In the genomic region with DNA sequence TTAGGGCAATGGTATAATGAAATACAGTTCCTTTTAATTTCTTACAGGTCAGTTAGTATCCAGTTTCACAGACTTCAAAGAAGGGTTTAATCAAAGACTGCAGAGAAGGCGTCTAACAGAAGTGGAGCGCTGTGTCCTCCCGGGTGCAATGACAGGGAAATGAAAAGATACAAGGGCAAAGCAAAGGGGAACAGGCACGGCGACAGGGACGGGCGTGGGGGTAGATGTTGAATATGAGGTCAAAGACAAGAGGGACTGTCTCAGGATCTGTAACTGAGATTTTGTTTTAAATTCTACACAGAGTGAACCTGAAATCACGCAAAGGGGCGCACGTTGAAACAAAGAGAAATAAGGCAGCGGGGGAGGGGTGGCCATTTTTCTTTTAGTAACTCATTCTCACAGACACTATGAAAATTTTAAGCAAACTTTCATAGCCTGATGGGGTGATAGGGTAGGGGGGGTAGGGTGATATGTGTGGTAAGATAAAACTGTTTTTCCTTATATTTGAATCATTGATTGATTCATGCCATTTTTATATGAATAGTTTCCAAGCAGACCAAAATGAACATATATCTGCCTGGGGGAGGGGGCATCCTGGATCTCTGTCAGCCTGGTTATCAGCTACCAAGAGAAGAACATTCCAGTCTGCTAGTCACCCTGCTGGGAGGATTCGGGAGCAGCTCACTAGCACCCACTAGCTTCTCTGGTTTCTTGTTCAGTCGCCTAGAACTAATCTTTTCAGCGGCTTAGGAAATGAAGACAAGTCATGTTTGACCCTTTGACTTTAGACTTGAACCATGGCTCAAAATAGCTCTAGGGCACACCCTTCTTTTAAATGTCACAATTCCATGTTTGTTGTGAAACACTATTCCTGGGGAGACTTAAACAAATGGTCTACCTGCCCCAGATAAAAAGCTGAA, we compare ENCODE assay signal across 9 mouse cellular contexts.
A peak's percentile ranks its signal among the peaks of the same experiment; 100 is the strongest.
DNase-seq lines count a peak whose midpoint lies in the region; ATAC-seq and TF ChIP-seq lines count a peak whose summit lies in the region.
"Had no signal": no experiment of that assay in that cellular context is flagged by ENCODE, and none has a peak within 500 bp of the region (broad histone marks: within the 10 kb centered on the region; RNA-seq: fewer than 3 reads in every experiment).

No protein-coding gene starts in this region.

- H3K27me3 ChIP-seq in lung, embryonic 16.5 days (ENCODE audit: control insufficient read depth, insufficient read depth, low read depth, low read length): no peaks in the 10 kb centered on the region
- H3K27me3 ChIP-seq in embryonic facial prominence, embryonic 13.5 days: no peaks in the 10 kb centered on the region
- H3K27me3 ChIP-seq in kidney, adult 2 months (replicated peaks; ENCODE audit: control insufficient read depth, insufficient read depth, low read length): no peaks in the 10 kb centered on the region
- H3K27me3 ChIP-seq in neural tube, embryonic 13.5 days: no peaks in the 10 kb centered on the region
- H3K27me3 ChIP-seq: megakaryocyte, embryonic 14.5 days had no signal

- DNase-seq in lung, postnatal 10 days: no peak
- peak; percentile 69 for DNase-seq in kidney, adult 2 months
- DNase-seq in left cerebral cortex, postnatal 36 days (ENCODE audit: low spot score in 2 of 2): no peak
- DNase-seq in testis, postnatal 14 days (ENCODE audit: low spot score): no peak
- DNase-seq in left cerebral cortex, adult 18-20 months (ENCODE audit: low spot score in 2 of 2): no peak

- WGBS in lung, embryonic 16.5 days: 47% methylated on average over 14 of the region's 14 CpGs
- 24% methylated on average over 14 of the region's 14 CpGs for WGBS in embryonic facial prominence, embryonic 13.5 days
- 22% methylated on average over 14 of the region's 14 CpGs for WGBS in kidney, adult 2 months
- whole genome bisulfite sequencing in neural tube, embryonic 13.5 days: 64% methylated on average over 14 of the region's 14 CpGs

- H3K36me3 ChIP-seq in lung, embryonic 16.5 days (ENCODE audit: control insufficient read depth, insufficient read depth, low read length): no peaks in the 10 kb centered on the region
- no peaks in the 10 kb centered on the region for H3K36me3 ChIP-seq in embryonic facial prominence, embryonic 13.5 days
- H3K36me3 ChIP-seq in kidney, adult 2 months (ENCODE audit: control insufficient read depth, insufficient read depth, low read length): no peaks in the 10 kb centered on the region
- no peaks in the 10 kb centered on the region for H3K36me3 ChIP-seq in neural tube, embryonic 13.5 days

- H3K4me2 ChIP-seq in lung, embryonic 16.5 days (ENCODE audit: low read depth, low read length): peak overlapping the region; percentile 69
- peak overlapping the region; percentile 66 for H3K4me2 ChIP-seq in embryonic facial prominence, embryonic 13.5 days
- H3K4me2 ChIP-seq in neural tube, embryonic 13.5 days: peak overlapping the region; percentile 45

- ATAC-seq in lung, embryonic 16.5 days (ENCODE audit: low read depth): no peak; the same call in 1 of the 2 replicates
- ATAC-seq in embryonic facial prominence, embryonic 13.5 days (ENCODE audit: insufficient number of reproducible peaks, insufficient read depth, low FRiP score, low TSS enrichment, low read depth): no peak
- no peak for ATAC-seq in neural tube, embryonic 13.5 days (ENCODE audit: low read depth)

- H3K4me3 ChIP-seq in lung, embryonic 16.5 days (ENCODE audit: low read length): peak overlapping the region; percentile 46
- H3K4me3 ChIP-seq in embryonic facial prominence, embryonic 13.5 days: peak overlapping the region; percentile 34
- peak overlapping the region; percentile 24; the same call in 1 of the 2 replicates for H3K4me3 ChIP-seq in kidney, adult 2 months (ENCODE audit: insufficient read depth, low read depth, low read length)
- H3K4me3 ChIP-seq in neural tube, embryonic 13.5 days: no peak overlapping the region

- TF ChIP-seq POLR2A in kidney, adult 2 months (IDR thresholded peaks at IDR 0.05; ENCODE audit: low read depth, low read length): no peak

- TF ChIP-seq CTCF in kidney, adult 2 months (conservative IDR thresholded peaks at IDR 0.05; ENCODE audit: insufficient read depth, insufficient read length, low read depth, low read length): no peak; the same call in 1 of the 2 replicates

- no peaks in the 10 kb centered on the region for H3K9me3 ChIP-seq in lung, embryonic 16.5 days (ENCODE audit: control insufficient read depth, low read length)
- no peaks in the 10 kb centered on the region for H3K9me3 ChIP-seq in embryonic facial prominence, embryonic 13.5 days
- no peaks in the 10 kb centered on the region for H3K9me3 ChIP-seq in neural tube, embryonic 13.5 days

- no peak overlapping the region for H3K9ac ChIP-seq in lung, embryonic 16.5 days (ENCODE audit: low read length)
- H3K9ac ChIP-seq in embryonic facial prominence, embryonic 13.5 days: peak overlapping the region; percentile 32; the same call in 1 of the 2 replicates
- H3K9ac ChIP-seq in neural tube, embryonic 13.5 days: no peak overlapping the region

- intact Hi-C loops in left cerebral cortex, postnatal 36 days (cut with DNase I): no loop called here

- no peak overlapping the region for H3K27ac ChIP-seq in lung, embryonic 16.5 days (ENCODE audit: low read length)
- no peak overlapping the region for H3K27ac ChIP-seq in embryonic facial prominence, embryonic 13.5 days
- H3K27ac ChIP-seq in kidney, adult 2 months (ENCODE audit: insufficient read depth, low read depth, low read length): no peak overlapping the region
- no peak overlapping the region for H3K27ac ChIP-seq in neural tube, embryonic 13.5 days (replicated peaks)

- peaks cover 3% of the 10 kb centered on the region; the same call in 1 of the 2 replicates for H3K4me1 ChIP-seq in lung, embryonic 16.5 days (replicated peaks; ENCODE audit: control insufficient read depth, insufficient read depth, low read length)
- peaks cover 14% of the 10 kb centered on the region for H3K4me1 ChIP-seq in embryonic facial prominence, embryonic 13.5 days
- peaks cover 3% of the 10 kb centered on the region; the same call in 1 of the 2 replicates for H3K4me1 ChIP-seq in kidney, adult 2 months (ENCODE audit: control insufficient read depth, insufficient read depth, low read length)
- peaks cover 7% of the 10 kb centered on the region for H3K4me1 ChIP-seq in neural tube, embryonic 13.5 days (replicated peaks)
